Mouse (Mus musculus): ENCODE results near the gene Hist1h3d. TPM values are rescaled to one million over a fixed set of nuclear protein-coding genes. Genes with fewer than 3 reads are reported as not detected.
A peak's percentile ranks its signal among the peaks of the same experiment; 100 is the strongest.
"Not testable (repeated sequence)": the region's sequence is repeated elsewhere in the genome, so short reads cannot be mapped to it uniquely, and the experiment has no call there.

Gene Hist1h3d
- polyA plus RNA-seq, 1 experiment from 2014 or later = 2.2 TPM

GRCm38 (mm10) chr13:23552962-23553361, 22.6 kb upstream of the Hist1h3d start, which contains the start of gene Hist1h1d:
Gene Hist1h1d (plus strand): TSS chr13:23553262.
- Histone ChIP-seq H3K4me3 (replicated peaks; ENCODE audit: low read length) (no peak within 1 kb of the TSS), H3K4me1 (replicated peaks; ENCODE audit: control insufficient read depth, insufficient read depth, low read length) (peaks cover 16% of the 10 kb centered on the region), H3K9me3 (ENCODE audit: control insufficient read depth, low read length) (no peaks in the 10 kb centered on the region), H3K27me3 (replicated peaks; ENCODE audit: control insufficient read depth, insufficient read depth, low read length) (no peaks in the 10 kb centered on the region), H3K27ac (ENCODE audit: low read length) (peak within 1 kb of the TSS; percentile 80), H3K9ac (replicated peaks; ENCODE audit: low read depth, low read length) (no peak within 1 kb of the TSS), H3K4me2 (ENCODE audit: low read length) (peak within 1 kb of the TSS; percentile 62), H3K36me3 (ENCODE audit: control insufficient read depth, insufficient read depth) (no peaks in the 10 kb centered on the region)
- no peak for ATAC-seq

GRCm38 (mm10) chr13:23554393-23554792, 21.2 kb upstream of the Hist1h3d start:
- WGBS = 17% methylated on average over 9 of the region's 9 CpGs
- no peak for ATAC-seq
- Histone ChIP-seq H3K4me3 (replicated peaks; ENCODE audit: low read length) (peak overlapping the region; percentile 58), H3K27me3 (replicated peaks; ENCODE audit: control insufficient read depth, insufficient read depth, low read length) (no peaks in the 10 kb centered on the region), H3K9me3 (ENCODE audit: control insufficient read depth, low read length) (no peaks in the 10 kb centered on the region), H3K27ac (ENCODE audit: low read length) (peak overlapping the region; percentile 80), H3K4me2 (ENCODE audit: low read length) (peak overlapping the region; percentile 99), H3K9ac (replicated peaks; ENCODE audit: low read depth, low read length) (peak overlapping the region; percentile 45), H3K4me1 (replicated peaks; ENCODE audit: control insufficient read depth, insufficient read depth, low read length) (peaks cover 16% of the 10 kb centered on the region), H3K36me3 (ENCODE audit: control insufficient read depth, insufficient read depth) (no peaks in the 10 kb centered on the region)

GRCm38 (mm10) chr13:23554925-23555838, 20.4 kb upstream of the Hist1h3d start:
- Histone ChIP-seq H3K27me3 (replicated peaks; ENCODE audit: control insufficient read depth, insufficient read depth, low read length) (no peaks in the 10 kb centered on the region), H3K27ac (ENCODE audit: low read length) (peak overlapping the region; percentile 80), H3K4me3 (replicated peaks; ENCODE audit: low read length) (peak overlapping the region; percentile 58), H3K9me3 (ENCODE audit: control insufficient read depth, low read length) (no peaks in the 10 kb centered on the region), H3K4me2 (ENCODE audit: low read length) (peak overlapping the region; percentile 99), H3K9ac (replicated peaks; ENCODE audit: low read depth, low read length) (peak overlapping the region; percentile 68), H3K4me1 (replicated peaks; ENCODE audit: control insufficient read depth, insufficient read depth, low read length) (peaks cover 16% of the 10 kb centered on the region), H3K36me3 (ENCODE audit: control insufficient read depth, insufficient read depth) (no peaks in the 10 kb centered on the region)
- peak; percentile 84 for ATAC-seq
- under 1% methylated on average over 54 of the region's 54 CpGs for WGBS

- peak overlapping the region; percentile 80 for H3K27ac ChIP-seq (ENCODE audit: low read length)
- peak; percentile 83 for ATAC-seq
- WGBS = under 1% methylated on average over 18 of the region's 18 CpGs
Measured at GRCm38 (mm10) chr13:23555839-23556416, 19.6 kb upstream of the Hist1h3d start.

GRCm38 (mm10) chr13:23556906-23557305, 18.7 kb upstream of the Hist1h3d start:
- Histone ChIP-seq H3K4me3 (replicated peaks; ENCODE audit: low read length) (no peak overlapping the region), H3K27me3 (replicated peaks; ENCODE audit: control insufficient read depth, insufficient read depth, low read length) (no peaks in the 10 kb centered on the region), H3K9ac (replicated peaks; ENCODE audit: low read depth, low read length) (no peak overlapping the region), H3K4me1 (replicated peaks; ENCODE audit: control insufficient read depth, insufficient read depth, low read length) (peaks cover 14% of the 10 kb centered on the region), H3K27ac (ENCODE audit: low read length) (no peak overlapping the region), H3K36me3 (ENCODE audit: control insufficient read depth, insufficient read depth) (no peaks in the 10 kb centered on the region), H3K9me3 (ENCODE audit: control insufficient read depth, low read length) (no peaks in the 10 kb centered on the region), H3K4me2 (ENCODE audit: low read length) (no peak overlapping the region)
- ATAC-seq = no peak
- 60% methylated on average over 3 of the region's 3 CpGs for WGBS

More at GRCm38 (mm10) chr13:23555839-23556416, 19.6 kb upstream of the Hist1h3d start:
- peaks cover 15% of the 10 kb centered on the region for H3K4me1 ChIP-seq (replicated peaks; ENCODE audit: control insufficient read depth, insufficient read depth, low read length)
- peak overlapping the region; percentile 58 for H3K4me3 ChIP-seq (replicated peaks; ENCODE audit: low read length)
- H3K9ac ChIP-seq (replicated peaks; ENCODE audit: low read depth, low read length) = peak overlapping the region; percentile 68
- no peaks in the 10 kb centered on the region for H3K9me3 ChIP-seq (ENCODE audit: control insufficient read depth, low read length)
- H3K27me3 ChIP-seq (replicated peaks; ENCODE audit: control insufficient read depth, insufficient read depth, low read length) = no peaks in the 10 kb centered on the region
- H3K4me2 ChIP-seq (ENCODE audit: low read length) = peak overlapping the region; percentile 99
- no peaks in the 10 kb centered on the region for H3K36me3 ChIP-seq (ENCODE audit: control insufficient read depth, insufficient read depth)

GRCm38 (mm10) chr13:23560699-23561098, 14.9 kb upstream of the Hist1h3d start:
- not testable (repeated sequence) for ATAC-seq; H3K9me3 ChIP-seq (ENCODE audit: control insufficient read depth, low read length); H3K4me1 ChIP-seq (replicated peaks; ENCODE audit: control insufficient read depth, insufficient read depth, low read length); H3K4me3 ChIP-seq (replicated peaks; ENCODE audit: low read length); H3K27me3 ChIP-seq (replicated peaks; ENCODE audit: control insufficient read depth, insufficient read depth, low read length); H3K4me2 ChIP-seq (ENCODE audit: low read length); H3K27ac ChIP-seq (ENCODE audit: low read length); H3K9ac ChIP-seq (replicated peaks; ENCODE audit: low read depth, low read length); H3K36me3 ChIP-seq (ENCODE audit: control insufficient read depth, insufficient read depth)
- 25% methylated on average over 2 of the region's 2 CpGs for WGBS

GRCm38 (mm10) chr13:23561531-23561882, 14.1 kb upstream of the Hist1h3d start:
- Histone ChIP-seq H3K4me2 (ENCODE audit: low read length) (peak overlapping the region; percentile 48), H3K4me3 (replicated peaks; ENCODE audit: low read length) (peak overlapping the region; percentile 42), H3K9ac (replicated peaks; ENCODE audit: low read depth, low read length) (peak overlapping the region; percentile 53), H3K27ac (ENCODE audit: low read length) (peak overlapping the region; percentile 98; the same call in 1 of the 2 replicates)
- 0% methylated on average over 2 of the region's 5 CpGs for WGBS
- not testable (repeated sequence) for H3K36me3 ChIP-seq (ENCODE audit: control insufficient read depth, insufficient read depth); H3K4me1 ChIP-seq (replicated peaks; ENCODE audit: control insufficient read depth, insufficient read depth, low read length); ATAC-seq; H3K9me3 ChIP-seq (ENCODE audit: control insufficient read depth, low read length); H3K27me3 ChIP-seq (replicated peaks; ENCODE audit: control insufficient read depth, insufficient read depth, low read length)

- peak within 1 kb of the TSS; percentile 98 for H3K27ac ChIP-seq (ENCODE audit: low read length)
Measured at GRCm38 (mm10) chr13:23561883-23562659, 13.5 kb upstream of the Hist1h3d start, which contains the start of gene Hist1h3e. Gene Hist1h3e (minus strand): TSS chr13:23562369.

More at GRCm38 (mm10) chr13:23561883-23562659, 13.5 kb upstream of the Hist1h3d start, which contains the start of gene Hist1h3e:
- Histone ChIP-seq H3K4me2 (ENCODE audit: low read length) (peak within 1 kb of the TSS; percentile 82), H3K4me3 (replicated peaks; ENCODE audit: low read length) (peak within 1 kb of the TSS; percentile 42), H3K9ac (replicated peaks; ENCODE audit: low read depth, low read length) (peak within 1 kb of the TSS; percentile 57)
- H3K27me3 ChIP-seq (replicated peaks; ENCODE audit: control insufficient read depth, insufficient read depth, low read length); H3K9me3 ChIP-seq (ENCODE audit: control insufficient read depth, low read length); H3K36me3 ChIP-seq (ENCODE audit: control insufficient read depth, insufficient read depth); H3K4me1 ChIP-seq (replicated peaks; ENCODE audit: control insufficient read depth, insufficient read depth, low read length): not testable (repeated sequence)
- ATAC-seq = peak; percentile 94
- WGBS = under 1% methylated on average over 57 of the region's 67 CpGs
